Mouse (Mus musculus) neural tube, embryonic 11.5 days (tissue): ENCODE measurements around the gene 4930562C15Rik. TPM values are rescaled to one million over a fixed set of nuclear protein-coding genes. Genes with fewer than 3 reads are reported as not detected.

Experiments used
- ATAC-seq: fragments of 200-750 bp; cut with Nextera tagmentation; 2 replicates; pipeline ENCODE4 v1.8.0; 2017; ENCODE audit warnings: moderate number of reproducible peaks, mild to moderate bottlenecking, moderate TSS enrichment, moderate library complexity; ENCODE audit not compliant: insufficient read depth, low FRiP score, low TSS enrichment
- DNase-seq: peaks from one replicate; pipeline ENCODE4 v3.0.0-alpha.2; 2015; ENCODE audit warnings: low spot score
- H3K27ac ChIP-seq: fragments of 300-500 bp; sonication (generic); 2 replicates; pipeline ENCODE4 v1.5.1; 2014; ENCODE audit warnings: low read depth, mild to moderate bottlenecking, low read length
- H3K27me3 ChIP-seq: fragments of 300-500 bp; sonication (generic); 2 replicates; pipeline ENCODE4 v1.6.1; 2014; ENCODE audit warnings: mild to moderate bottlenecking, low read length, mixed read lengths; ENCODE audit not compliant: control insufficient read depth, insufficient read depth
- H3K36me3 ChIP-seq: fragments of 300-500 bp; sonication (generic); 2 replicates; pipeline ENCODE4 v1.6.1; 2014; ENCODE audit warnings: mild to moderate bottlenecking, low read length, moderate library complexity, mixed read lengths; ENCODE audit not compliant: control insufficient read depth, insufficient read depth
- H3K4me1 ChIP-seq: fragments of 300-500 bp; sonication (generic); 2 replicates; pipeline ENCODE4 v1.6.1; 2014; ENCODE audit warnings: low read length, mixed read lengths; ENCODE audit not compliant: control insufficient read depth, insufficient read depth
- H3K4me2 ChIP-seq: fragments of 300-500 bp; sonication (generic); 2 replicates; pipeline ENCODE4 v1.6.1; 2014; ENCODE audit warnings: low read depth, mild to moderate bottlenecking, moderate library complexity
- H3K4me3 ChIP-seq: fragments of 300-500 bp; sonication (generic); 2 replicates; pipeline ENCODE4 v1.5.1; 2014; ENCODE audit warnings: low read depth, low read length
- H3K9ac ChIP-seq: fragments of 300-500 bp; sonication (generic); 2 replicates; pipeline ENCODE4 v1.6.1; 2014; ENCODE audit warnings: mild to moderate bottlenecking, low read length
- H3K9me3 ChIP-seq: fragments of 300-500 bp; sonication (generic); 2 replicates; pipeline ENCODE4 v1.6.1; 2016; ENCODE audit warnings: low read length; ENCODE audit not compliant: control insufficient read depth
- WGBS: fragments of 180-500 bp; shearing (Covaris S2); extraction: QIAGEN DNeasy Blood & Tissue Kit; methylation state at CpG from one replicate; pipeline ENCODE4 v1.1.7; 2014; 5-methylcytosine and 5-hydroxymethylcytosine counted together
- polyA plus RNA-seq: library from polyadenylated mRNA; unstranded; fragments of >200 nt; fragmentation: Nextera tagmentation; extraction: Ambion mirVana; gene quantifications from 2 replicates; pipeline ENCODE4 v1.2.1, GENCODE M21; 2014

4930562C15Rik gene
- polyA plus RNA-seq, 1 experiment from 2014 or later, result 0.38 TPM

- H3K9me3 ChIP-seq, result no peaks in the 10 kb centered on the region
- 0 out of 2 replicates have a peak, but pooled peaks cover 2% of the 10 kb centered on the region for H3K36me3 ChIP-seq
- H3K4me1 ChIP-seq, result no peaks in the 10 kb centered on the region
- WGBS, result 85% methylated on average over 3 of the region's 3 CpGs
- no peak overlapping the region for H3K9ac ChIP-seq
- H3K4me2 ChIP-seq, result no peak overlapping the region
- ATAC-seq (no peak), DNase-seq (no peak)
- no peak overlapping the region for H3K4me3 ChIP-seq
- H3K27me3 ChIP-seq, result no peaks in the 10 kb centered on the region
- no peak overlapping the region for H3K27ac ChIP-seq
Observed at GRCm38 (mm10) chr16:4904878-4905277, 69.7 kb downstream of the 4930562C15Rik start.

DNA sequence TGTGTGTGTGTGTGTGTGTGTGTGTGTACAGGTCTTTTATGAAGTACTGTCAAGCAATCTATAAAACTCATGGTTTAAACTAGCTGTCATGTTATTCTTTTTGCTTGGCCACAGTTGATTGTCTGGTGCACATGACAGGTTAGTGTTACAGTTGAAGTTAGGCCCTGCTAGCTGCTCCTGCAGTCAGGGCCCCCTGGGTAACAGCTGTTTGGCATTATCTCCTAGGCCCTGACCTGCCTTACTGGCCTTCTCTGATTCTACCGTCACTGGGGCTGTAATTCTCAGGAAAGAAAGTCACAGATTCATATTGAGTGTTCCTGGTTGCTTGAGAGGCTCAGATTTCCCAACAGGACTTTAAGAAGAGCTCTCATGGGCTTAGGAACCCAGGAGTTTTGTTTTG, 70.4 kb downstream of the 4930562C15Rik start:
- no peaks in the 10 kb centered on the region for H3K4me1 ChIP-seq
- DNase-seq (no peak), ATAC-seq (no peak)
- H3K4me3 ChIP-seq, result no peak overlapping the region
- H3K9ac ChIP-seq, result no peak overlapping the region
- no peak overlapping the region for H3K4me2 ChIP-seq
- H3K27ac ChIP-seq, result no peak overlapping the region
- H3K9me3 ChIP-seq, result no peaks in the 10 kb centered on the region
- WGBS, result 57% methylated on average over 1 of the region's 1 CpGs
- no peaks in the 10 kb centered on the region for H3K27me3 ChIP-seq
- H3K36me3 ChIP-seq, result 0 out of 2 replicates have a peak, but pooled peaks cover 2% of the 10 kb centered on the region

- H3K27ac ChIP-seq, result no peak overlapping the region
- no peaks in the 10 kb centered on the region for H3K27me3 ChIP-seq
- peaks cover 3% of the 10 kb centered on the region; the same call in 1 of the 2 replicates for H3K36me3 ChIP-seq
- H3K9me3 ChIP-seq, result no peaks in the 10 kb centered on the region
- no peak overlapping the region for H3K9ac ChIP-seq
- H3K4me3 ChIP-seq, result no peak overlapping the region
- no peaks in the 10 kb centered on the region for H3K4me1 ChIP-seq
- no peak for DNase-seq
- ATAC-seq, result no peak
- no peak overlapping the region for H3K4me2 ChIP-seq
Observed at GRCm38 (mm10) chr16:4906559-4906958, 71.3 kb downstream of the 4930562C15Rik start.

DNA sequence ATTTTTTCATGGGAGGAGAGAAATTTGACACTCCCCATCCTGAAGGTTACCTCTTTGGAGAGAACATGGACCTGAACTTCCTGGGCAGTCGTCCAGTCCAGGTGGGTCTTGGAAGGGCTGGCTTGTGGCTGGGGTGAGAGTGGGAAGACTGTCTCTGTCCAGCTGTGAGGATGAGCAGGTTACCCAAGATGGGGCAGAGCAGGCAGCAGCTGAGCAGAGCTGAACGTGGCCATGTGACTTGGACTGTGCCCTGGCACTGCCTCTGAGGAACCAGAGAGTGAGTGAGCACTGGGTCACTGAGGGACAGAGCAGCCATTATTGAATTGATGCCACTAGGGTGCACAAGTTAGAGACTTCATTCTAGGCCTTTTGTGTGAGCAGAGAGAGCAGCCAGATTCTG, 72.2 kb downstream of the 4930562C15Rik start:
- Histone ChIP-seq H3K4me1 (no peaks in the 10 kb centered on the region), H3K36me3 (peaks cover 6% of the 10 kb centered on the region), H3K9ac (no peak overlapping the region), H3K9me3 (no peaks in the 10 kb centered on the region), H3K27me3 (no peaks in the 10 kb centered on the region), H3K4me3 (no peak overlapping the region), H3K4me2 (no peak overlapping the region), H3K27ac (no peak overlapping the region)
- 83% methylated on average over 2 of the region's 2 CpGs for WGBS
- DNase-seq, result no peak
- no peak for ATAC-seq

GRCm38 (mm10) chr16:4907972-4908371, 72.8 kb downstream of the 4930562C15Rik start:
- Histone ChIP-seq H3K9ac (no peak overlapping the region), H3K9me3 (no peaks in the 10 kb centered on the region), H3K4me2 (no peak overlapping the region), H3K4me3 (no peak overlapping the region), H3K36me3 (peaks cover 6% of the 10 kb centered on the region), H3K27me3 (no peaks in the 10 kb centered on the region), H3K4me1 (no peaks in the 10 kb centered on the region), H3K27ac (no peak overlapping the region)
- ATAC-seq (no peak), DNase-seq (no peak)
- whole genome bisulfite sequencing, result 58% methylated on average over 5 of the region's 5 CpGs

- Histone ChIP-seq H3K27me3 (no peaks in the 10 kb centered on the region), H3K27ac (no peak overlapping the region), H3K9ac (no peak overlapping the region), H3K4me2 (no peak overlapping the region), H3K4me3 (no peak overlapping the region), H3K4me1 (no peaks in the 10 kb centered on the region), H3K9me3 (no peaks in the 10 kb centered on the region), H3K36me3 (peaks cover 6% of the 10 kb centered on the region)
- no peak for ATAC-seq
- DNase-seq, result no peak
- WGBS, result 98% methylated on average over 2 of the region's 2 CpGs
Observed at GRCm38 (mm10) chr16:4909745-4910144, 74.5 kb downstream of the 4930562C15Rik start.

DNA sequence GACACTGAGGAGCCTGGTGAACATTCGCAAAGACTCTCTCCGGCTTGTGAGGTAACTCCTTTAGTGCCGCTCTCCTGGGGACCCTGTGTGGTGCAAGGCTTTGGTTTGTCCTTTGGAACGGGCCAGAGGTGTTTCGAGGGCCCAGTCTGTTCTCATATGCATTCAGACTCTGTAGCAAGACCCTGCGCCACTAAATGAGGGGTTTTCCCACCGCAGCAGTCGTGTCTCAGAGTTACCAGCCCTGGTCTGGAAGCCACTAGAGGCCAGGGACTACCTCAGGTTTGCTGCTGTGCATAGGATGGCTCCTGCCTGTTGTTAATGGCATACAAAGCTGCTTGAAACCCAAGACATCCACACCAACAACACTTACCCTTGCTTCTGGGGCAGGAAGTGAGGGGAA, 75.5 kb downstream of the 4930562C15Rik start:
- no peak for ATAC-seq
- H3K36me3 ChIP-seq, result peaks cover 6% of the 10 kb centered on the region

GRCm38 (mm10) chr16:4912074-4912648, 76.9 kb downstream of the 4930562C15Rik start:
- DNase-seq, result no peak
- no peak overlapping the region for H3K27ac ChIP-seq
- H3K9me3 ChIP-seq, result no peaks in the 10 kb centered on the region
- H3K9ac ChIP-seq, result no peak overlapping the region
- no peaks in the 10 kb centered on the region for H3K4me1 ChIP-seq
- H3K4me3 ChIP-seq, result no peak overlapping the region
- peaks cover 6% of the 10 kb centered on the region for H3K36me3 ChIP-seq
- WGBS, result 82% methylated on average over 10 of the region's 10 CpGs
- no peak overlapping the region for H3K4me2 ChIP-seq
- no peaks in the 10 kb centered on the region for H3K27me3 ChIP-seq
- no peak for ATAC-seq

More for the DNA sequence above, 75.5 kb downstream of the 4930562C15Rik start:
- H3K4me2 ChIP-seq, result no peak overlapping the region
- no peaks in the 10 kb centered on the region for H3K9me3 ChIP-seq
- WGBS, result 93% methylated on average over 8 of the region's 8 CpGs
- no peaks in the 10 kb centered on the region for H3K4me1 ChIP-seq
- no peaks in the 10 kb centered on the region for H3K27me3 ChIP-seq
- H3K27ac ChIP-seq, result no peak overlapping the region
- DNase-seq, result no peak
- H3K4me3 ChIP-seq, result no peak overlapping the region
- H3K9ac ChIP-seq, result no peak overlapping the region

DNA sequence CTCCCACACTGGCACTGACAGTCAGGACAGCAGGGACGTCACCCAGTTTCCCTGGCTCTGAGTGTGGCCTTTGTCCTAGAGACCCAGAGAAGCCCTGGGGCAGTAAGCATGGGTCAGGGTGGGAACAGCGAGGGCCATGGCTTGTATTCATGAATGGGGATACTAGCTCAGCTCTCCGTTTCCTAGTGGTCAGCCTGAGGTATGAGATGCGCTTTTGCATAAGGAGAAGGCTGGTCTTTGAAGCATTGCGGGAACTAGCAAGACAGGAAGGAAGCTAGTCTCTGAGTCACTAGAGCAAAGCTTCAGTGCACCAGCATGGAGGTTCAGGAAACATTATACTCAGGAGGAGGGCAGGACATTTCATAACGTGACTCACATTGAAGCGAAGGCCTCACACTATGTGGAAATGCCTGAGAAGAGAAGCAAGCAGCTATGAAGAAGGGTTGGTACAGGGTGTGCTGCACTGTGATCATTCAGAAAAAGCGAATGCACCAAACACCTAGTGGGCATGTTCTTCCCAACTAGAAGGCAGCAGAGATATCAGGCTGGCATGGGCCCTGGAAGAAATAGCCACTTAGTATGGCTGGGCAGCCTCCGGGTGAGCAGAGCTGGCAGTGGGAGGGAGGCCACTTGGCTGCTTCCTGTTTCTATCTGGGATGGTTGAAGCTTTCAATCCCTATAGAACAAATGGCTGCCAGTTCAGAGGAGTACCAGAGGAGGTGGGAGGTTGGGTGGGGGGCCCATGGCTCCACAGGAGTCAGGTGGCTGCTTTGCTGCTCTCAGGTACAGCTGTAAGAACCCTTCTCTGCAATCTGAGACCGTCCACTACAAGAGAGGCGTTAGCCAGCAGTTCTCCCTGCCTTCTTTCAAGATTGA, 77.9 kb downstream of the 4930562C15Rik start:
- Histone ChIP-seq H3K9me3 (no peaks in the 10 kb centered on the region), H3K36me3 (peaks cover 6% of the 10 kb centered on the region), H3K4me2 (no peak overlapping the region), H3K9ac (no peak overlapping the region), H3K27ac (0 out of 2 replicates have a peak overlapping the region, but pooled peaks have one; percentile 10), H3K27me3 (no peaks in the 10 kb centered on the region), H3K4me3 (no peak overlapping the region), H3K4me1 (no peaks in the 10 kb centered on the region)
- WGBS, result 79% methylated on average over 11 of the region's 11 CpGs
- ATAC-seq, result no peak
- DNase-seq, result no peak
